Mouse (Mus musculus): ENCODE results near the gene Olfr410. TPM values are rescaled to one million over a fixed set of nuclear protein-coding genes. Genes with fewer than 3 reads are reported as not detected.
A peak's percentile ranks its signal among the peaks of the same experiment; 100 is the strongest.

Olfr410 gene
- not detected for total RNA-seq (2022)

DNA sequence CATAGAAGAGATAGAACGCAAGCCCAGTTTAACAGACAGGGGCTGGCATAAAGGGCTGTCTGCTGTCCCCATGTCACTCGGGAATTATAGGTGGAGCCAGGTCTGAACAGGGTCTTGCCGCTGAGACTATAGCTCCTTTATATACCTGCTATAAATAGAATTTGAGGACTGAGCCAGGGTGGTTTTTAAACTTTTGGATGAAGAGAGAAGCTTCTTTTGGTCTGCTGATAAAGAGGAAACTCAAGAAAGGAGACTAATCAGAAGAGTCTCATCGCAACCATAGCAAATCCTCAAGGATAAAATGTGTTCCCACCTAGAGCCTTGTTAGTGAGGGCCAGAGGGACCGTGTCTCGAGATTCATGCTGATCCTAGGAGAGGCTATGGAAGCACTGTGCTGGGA is at the start of gene Olfr410:
Gene Olfr410 (minus strand): TSS at position 101 of the 400 bp plus-strand sequence.
- no peak for DNase-seq (ENCODE audit: low spot score)

DNA sequence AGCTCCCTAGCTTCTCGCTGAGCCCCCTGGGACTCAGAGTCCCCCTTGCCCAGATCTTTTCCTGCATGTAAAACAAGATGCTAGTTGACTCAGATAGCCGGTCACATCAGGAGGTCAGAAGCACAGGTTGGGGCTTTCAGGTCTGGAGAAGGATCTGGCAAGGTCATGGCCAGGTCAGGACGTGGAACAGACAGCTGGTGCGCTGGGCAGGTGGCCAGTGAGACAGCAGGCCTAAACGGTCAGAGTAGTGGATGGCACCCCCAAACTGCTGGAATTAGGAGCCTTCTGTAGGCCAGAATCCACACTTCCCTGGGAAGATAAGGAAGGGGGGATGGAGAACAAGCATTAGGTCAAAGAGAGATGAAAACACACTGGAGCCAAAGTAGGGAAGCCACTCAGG is 49.4 kb upstream of the Olfr410 start:
- no peak for DNase-seq (ENCODE audit: low spot score)

DNA sequence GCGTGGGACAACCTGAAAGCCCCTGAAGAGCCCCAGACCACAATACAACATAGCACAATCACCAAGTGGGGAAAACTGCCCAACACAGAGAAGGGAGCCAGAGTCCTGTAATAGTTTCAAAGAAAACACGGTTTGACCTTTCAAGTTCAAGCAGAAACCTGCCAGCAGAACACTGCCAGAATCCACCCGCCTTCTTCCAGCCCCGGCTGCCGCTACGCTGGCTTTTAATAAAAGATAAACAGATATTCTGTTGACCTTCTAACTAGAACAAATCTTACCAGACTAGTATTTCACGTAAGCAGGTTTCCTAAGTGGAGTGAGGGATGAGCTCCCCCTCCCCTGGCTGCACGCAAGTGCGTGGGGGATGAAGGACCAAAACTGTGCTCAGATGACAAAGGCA is 47.8 kb upstream of the Olfr410 start:
- peak; percentile 32 for DNase-seq (ENCODE audit: low spot score)

DNA sequence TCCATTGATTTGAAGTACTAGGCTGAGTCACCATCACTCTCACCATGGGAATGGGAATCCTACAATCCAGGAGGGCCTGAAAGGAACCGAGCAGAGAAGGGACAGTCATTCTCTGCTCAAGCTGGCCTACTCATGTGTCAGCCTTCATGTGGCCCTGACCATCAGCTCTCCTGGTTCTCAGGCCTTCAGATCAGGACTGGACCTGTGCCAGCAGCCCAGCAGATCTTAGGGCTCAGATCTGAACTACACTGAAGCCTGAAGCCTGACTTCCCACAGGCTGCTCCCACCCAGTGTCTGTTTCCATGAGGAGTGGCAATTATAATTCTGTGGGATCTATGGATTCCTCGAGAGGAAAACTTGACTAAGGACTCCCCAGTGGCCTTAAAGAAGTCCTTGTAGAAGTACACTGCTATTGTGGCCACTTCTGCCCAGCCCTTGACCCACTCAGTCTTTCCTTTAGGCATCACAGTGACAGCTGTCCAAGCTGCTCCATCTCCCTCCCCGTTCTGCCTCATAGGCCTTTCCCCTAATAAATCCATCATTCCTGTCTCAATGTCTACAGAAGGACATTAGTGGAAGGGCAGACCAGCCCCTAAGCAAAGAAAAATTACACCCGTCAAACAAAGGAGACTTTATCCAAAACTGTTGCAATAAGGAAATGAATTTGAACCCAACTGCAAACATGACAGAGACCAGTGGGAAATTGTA is 41.5 kb upstream of the Olfr410 start:
- DNase-seq (ENCODE audit: low spot score): no peak

DNA sequence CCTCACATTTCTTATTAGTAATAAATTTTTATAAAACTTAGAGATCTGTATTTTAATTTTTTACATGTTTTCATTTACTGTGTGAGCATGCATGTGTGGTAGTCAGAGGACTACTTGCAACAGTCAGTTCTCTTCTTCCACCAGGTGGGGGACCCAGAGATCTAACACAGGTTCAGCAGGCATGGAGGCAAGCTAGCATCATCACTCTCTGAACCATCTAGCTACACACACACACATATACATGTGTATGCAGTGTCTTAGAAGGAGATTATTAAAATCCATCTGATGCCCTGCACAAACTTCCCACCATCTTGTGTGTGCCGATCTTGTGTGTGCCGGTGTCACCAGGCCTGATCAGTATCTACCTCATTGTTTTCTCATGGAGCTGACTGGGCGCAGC is 39.0 kb upstream of the Olfr410 start:
- DNase-seq (ENCODE audit: low spot score): peak; percentile 44

DNA sequence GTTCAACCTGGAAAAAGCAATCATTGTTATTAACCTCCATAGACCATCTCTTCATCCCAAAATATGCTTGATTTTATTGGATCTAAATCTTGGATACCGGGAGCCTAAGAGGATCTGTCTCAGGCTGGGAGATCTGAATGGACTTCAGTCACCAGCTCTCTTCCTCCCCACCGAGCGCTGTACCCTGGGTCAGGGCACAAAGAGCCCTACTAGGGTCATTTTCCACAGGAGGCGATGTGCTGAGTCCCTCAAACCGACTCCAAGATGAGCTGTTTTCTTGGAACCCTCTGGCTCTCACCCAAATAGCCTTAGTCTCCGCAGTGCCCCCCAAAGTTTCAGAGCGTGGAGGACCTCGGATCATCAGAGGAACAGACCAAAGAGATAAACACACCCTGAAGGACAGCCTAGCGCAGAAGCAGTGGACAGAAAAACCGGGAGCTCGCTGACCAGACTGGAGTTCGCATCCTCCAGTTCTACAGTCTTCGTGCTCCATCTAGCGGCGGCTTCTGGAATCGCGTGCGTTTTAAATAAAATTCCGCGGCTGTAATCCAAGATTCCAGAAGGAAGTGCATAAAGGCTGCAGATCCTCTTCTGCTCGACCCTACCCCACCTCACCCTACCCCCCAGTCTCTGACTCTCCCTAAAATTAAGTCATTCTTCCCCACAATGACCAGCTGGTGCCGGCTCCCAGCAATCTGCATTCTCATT is 33.7 kb upstream of the Olfr410 start:
- peak; percentile 64 for DNase-seq (ENCODE audit: low spot score)

DNA sequence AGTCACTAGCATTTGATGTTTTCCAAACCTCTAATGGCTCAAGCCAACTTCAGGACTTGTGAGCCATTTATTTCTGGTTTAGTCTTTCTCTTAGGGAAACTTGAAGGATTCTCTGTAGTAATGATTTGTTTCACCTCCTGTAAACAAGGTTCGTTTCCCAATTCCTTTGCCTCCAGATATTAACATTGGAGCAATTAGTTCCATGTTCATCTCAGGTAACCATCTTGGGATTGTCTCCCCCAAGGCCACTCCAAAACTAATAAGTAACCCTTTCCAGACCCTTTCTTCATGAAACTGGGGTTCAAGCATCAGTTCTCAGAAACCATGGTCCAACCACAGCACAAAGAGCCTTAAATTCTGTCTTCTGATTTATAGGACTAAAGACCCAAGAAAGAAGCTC is 23.9 kb upstream of the Olfr410 start, which contains the start of gene Olfr412:
Gene Olfr412 (plus strand): TSS at position 301 of the 400 bp plus-strand sequence.
- no peak for DNase-seq (ENCODE audit: low spot score)

DNA sequence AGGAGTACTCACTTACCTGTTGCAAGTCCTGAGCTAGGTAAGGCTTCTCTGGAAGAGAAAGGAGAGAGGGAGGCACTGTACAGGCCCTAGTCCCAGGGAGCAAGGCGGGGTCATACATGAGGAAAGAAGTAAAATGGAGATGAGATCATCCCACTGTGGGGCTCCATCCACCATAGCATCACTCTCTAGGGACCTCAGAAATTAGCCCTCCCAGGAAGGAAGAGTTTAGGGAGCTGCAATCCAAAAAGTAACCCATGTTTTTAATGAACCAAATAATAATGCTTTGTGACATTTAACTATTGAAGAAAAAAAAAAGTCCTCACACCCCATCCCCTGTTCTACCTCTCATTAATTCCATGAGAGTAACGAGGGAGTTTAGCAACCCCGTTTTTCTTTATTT is 14.7 kb upstream of the Olfr410 start, which contains the start of gene Olfr411:
Gene Olfr411 (minus strand): TSS at position 101 of the 400 bp plus-strand sequence.
- no peak for DNase-seq (ENCODE audit: low spot score)

DNA sequence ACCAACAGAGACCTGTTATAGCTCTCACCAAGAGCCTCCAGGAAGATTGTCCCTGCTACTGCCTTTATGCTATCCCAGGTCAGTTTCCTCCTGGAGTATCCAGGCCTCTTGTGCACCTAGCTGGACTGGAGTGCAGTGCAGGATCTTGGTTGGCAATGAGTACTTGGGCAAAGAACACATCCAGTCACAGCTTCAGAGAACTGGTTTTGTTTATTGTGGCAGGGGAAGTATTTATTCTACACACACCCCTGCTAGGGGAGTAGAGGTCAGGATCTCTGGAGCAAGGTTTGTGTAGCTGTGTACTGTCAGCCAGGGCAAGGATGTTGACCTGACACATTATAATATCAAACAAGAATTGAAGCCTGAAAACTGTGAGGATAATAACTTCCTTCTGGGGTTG is 9.1 kb downstream of the Olfr410 start:
- DNase-seq (ENCODE audit: low spot score): no peak

DNA sequence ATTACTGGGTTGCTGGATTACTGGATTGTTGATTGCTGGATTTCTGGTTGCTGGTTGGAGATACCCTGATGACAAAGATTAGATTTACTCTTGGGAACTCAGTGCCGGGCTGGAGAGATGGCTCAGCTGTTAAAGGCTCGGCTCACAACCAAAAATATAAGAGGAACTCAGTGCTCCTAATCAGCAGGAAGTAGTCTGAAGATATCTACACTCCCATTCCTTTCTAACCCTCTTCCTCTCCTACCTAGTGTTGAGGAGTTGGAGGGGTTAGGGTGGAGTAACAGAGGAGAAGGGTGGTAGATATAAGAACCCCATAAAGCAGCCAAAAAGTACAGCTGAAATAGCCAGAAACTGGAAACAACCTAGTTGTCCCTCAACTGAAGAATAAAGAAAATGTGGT is 11.8 kb downstream of the Olfr410 start:
- DNase-seq (ENCODE audit: low spot score): no peak

DNA sequence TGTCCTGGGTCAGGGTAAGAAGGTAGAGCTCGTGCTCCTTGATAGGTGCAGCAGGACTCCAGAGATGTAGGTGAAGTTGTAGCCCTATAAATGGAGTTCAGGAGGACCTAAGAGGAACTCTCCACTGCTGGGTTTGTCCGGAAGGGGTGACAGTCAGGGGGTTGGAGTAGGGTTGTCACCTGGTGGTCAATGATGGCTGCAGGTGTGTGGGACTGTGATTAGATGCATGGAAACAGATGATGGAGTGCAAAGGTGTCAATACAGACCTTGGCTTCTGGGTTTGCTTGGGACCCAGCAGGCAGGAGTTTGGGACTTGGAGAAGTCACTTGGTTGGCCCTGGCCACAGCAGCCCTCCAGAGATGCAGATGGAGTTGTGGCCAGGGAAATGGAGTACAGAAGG is 50.6 kb downstream of the Olfr410 start:
- DNase-seq (ENCODE audit: low spot score): no peak

DNA sequence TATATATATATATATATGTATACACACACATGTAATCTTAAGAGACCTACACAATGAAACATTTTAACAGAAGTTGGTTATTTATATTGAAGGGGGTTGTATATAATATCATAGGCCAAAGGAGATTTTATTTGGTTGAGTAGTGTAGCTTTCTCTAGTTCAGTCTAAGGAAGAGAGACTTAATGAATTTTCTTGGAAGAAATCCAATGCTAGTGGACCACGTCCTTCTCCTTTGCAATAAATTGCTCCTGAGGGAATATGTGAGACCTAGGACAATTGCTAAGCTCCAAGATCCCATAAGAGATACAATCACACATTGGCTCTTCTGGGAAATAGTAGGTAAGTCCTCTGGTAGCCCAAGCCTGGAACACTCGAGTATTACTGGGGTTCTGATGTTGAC is 54.4 kb downstream of the Olfr410 start, which contains the start of gene Olfr59:
Gene Olfr59 (plus strand): TSS at position 301 of the 400 bp plus-strand sequence.
- DNase-seq (ENCODE audit: low spot score): no peak

Other genes with a start within 250 kb of the Olfr410 start
- gene Olfr401, start 224.3 kb downstream of the Olfr410 start, total RNA-seq (2022): not detected
- gene Olfr402, start 184.5 kb downstream of the Olfr410 start, total RNA-seq (2022): not detected
- gene Olfr403, start 151.8 kb downstream of the Olfr410 start, total RNA-seq (2022): not detected
- gene Olfr43, start 126.7 kb downstream of the Olfr410 start, total RNA-seq (2022): not detected
- gene Olfr406, start 78.2 kb downstream of the Olfr410 start, total RNA-seq (2022): not detected
- gene Olfr59, start 54.3 kb downstream of the Olfr410 start, total RNA-seq (2022): not detected
- not detected for gene Olfr411, start 14.6 kb upstream of the Olfr410 start, total RNA-seq (2022)
- not detected for gene Olfr412, start 24.0 kb upstream of the Olfr410 start, total RNA-seq (2022)